Mouse (Mus musculus): Measurements from ENCODE around the gene Fyn. TPM values are rescaled to one million over a fixed set of nuclear protein-coding genes. Genes with fewer than 3 reads are reported as not detected.

Fyn gene
- polyA plus RNA-seq, 1 experiment: 56.4 TPM

- no peak overlapping the region for H3K27ac ChIP-seq (ENCODE audit: insufficient read depth, low read length)
- no peak overlapping the region for H3K4me3 ChIP-seq (ENCODE audit: insufficient read depth, low read length)
- TF ChIP-seq CTCF (IDR thresholded peaks at IDR 0.05; ENCODE audit: borderline replicate concordance, insufficient read depth, low read length): no peak
- TF ChIP-seq POLR2A (IDR thresholded peaks at IDR 0.05; ENCODE audit: low read depth, low read length): no peak
- H3K4me1 ChIP-seq (ENCODE audit: control insufficient read depth, insufficient read depth, low read length): peaks cover 19% of the 10 kb centered on the region
Observed at GRCm38 (mm10) chr10:39432648-39433568, 64.3 kb downstream of the Fyn start.

- Histone ChIP-seq H3K4me1 (ENCODE audit: control insufficient read depth, insufficient read depth, low read length) (peaks cover 19% of the 10 kb centered on the region), H3K27ac (ENCODE audit: insufficient read depth, low read length) (no peak overlapping the region), H3K4me3 (ENCODE audit: insufficient read depth, low read length) (no peak overlapping the region)
- TF ChIP-seq CTCF (IDR thresholded peaks at IDR 0.05; ENCODE audit: borderline replicate concordance, insufficient read depth, low read length) (no peak), POLR2A (IDR thresholded peaks at IDR 0.05; ENCODE audit: low read depth, low read length) (no peak)
Observed at GRCm38 (mm10) chr10:39433893-39434292, 65.2 kb downstream of the Fyn start.

- Histone ChIP-seq H3K4me1 (ENCODE audit: control insufficient read depth, insufficient read depth, low read length) (peaks cover 16% of the 10 kb centered on the region), H3K27ac (ENCODE audit: insufficient read depth, low read length) (0 out of 2 replicates have a peak overlapping the region, but pooled peaks have one; percentile 8), H3K4me3 (ENCODE audit: insufficient read depth, low read length) (no peak overlapping the region)
- no peak for TF ChIP-seq CTCF (IDR thresholded peaks at IDR 0.05; ENCODE audit: borderline replicate concordance, insufficient read depth, low read length)
- TF ChIP-seq POLR2A (IDR thresholded peaks at IDR 0.05; ENCODE audit: low read depth, low read length): no peak
Observed at GRCm38 (mm10) chr10:39434758-39435448, 66.2 kb downstream of the Fyn start.

GRCm38 (mm10) chr10:39438905-39439304 is 70.2 kb downstream of the Fyn start:
- H3K4me1 ChIP-seq (ENCODE audit: control insufficient read depth, insufficient read depth, low read length): peaks cover 8% of the 10 kb centered on the region
- H3K27ac ChIP-seq (ENCODE audit: insufficient read depth, low read length): no peak overlapping the region
- H3K4me3 ChIP-seq (ENCODE audit: insufficient read depth, low read length): no peak overlapping the region
- TF ChIP-seq CTCF (IDR thresholded peaks at IDR 0.05; ENCODE audit: borderline replicate concordance, insufficient read depth, low read length): no peak
- TF ChIP-seq POLR2A (IDR thresholded peaks at IDR 0.05; ENCODE audit: low read depth, low read length): no peak

- peaks cover 4% of the 10 kb centered on the region for H3K4me1 ChIP-seq (ENCODE audit: control insufficient read depth, insufficient read depth, low read length)
- no peak for TF ChIP-seq POLR2A (IDR thresholded peaks at IDR 0.05; ENCODE audit: low read depth, low read length)
- no peak for TF ChIP-seq CTCF (IDR thresholded peaks at IDR 0.05; ENCODE audit: borderline replicate concordance, insufficient read depth, low read length)
- no peak overlapping the region for H3K4me3 ChIP-seq (ENCODE audit: insufficient read depth, low read length)
- no peak overlapping the region for H3K27ac ChIP-seq (ENCODE audit: insufficient read depth, low read length)
Observed at GRCm38 (mm10) chr10:39440506-39440905, 71.9 kb downstream of the Fyn start.

GRCm38 (mm10) chr10:39441636-39442035 is 73.0 kb downstream of the Fyn start:
- no peak overlapping the region for H3K27ac ChIP-seq (ENCODE audit: insufficient read depth, low read length)
- peaks cover 4% of the 10 kb centered on the region for H3K4me1 ChIP-seq (ENCODE audit: control insufficient read depth, insufficient read depth, low read length)
- no peak for TF ChIP-seq CTCF (IDR thresholded peaks at IDR 0.05; ENCODE audit: borderline replicate concordance, insufficient read depth, low read length)
- TF ChIP-seq POLR2A (IDR thresholded peaks at IDR 0.05; ENCODE audit: low read depth, low read length): no peak
- no peak overlapping the region for H3K4me3 ChIP-seq (ENCODE audit: insufficient read depth, low read length)

- TF ChIP-seq POLR2A (IDR thresholded peaks at IDR 0.05; ENCODE audit: low read depth, low read length): no peak
- TF ChIP-seq CTCF (IDR thresholded peaks at IDR 0.05; ENCODE audit: borderline replicate concordance, insufficient read depth, low read length): no peak
- Histone ChIP-seq H3K4me1 (ENCODE audit: control insufficient read depth, insufficient read depth, low read length) (peaks cover 4% of the 10 kb centered on the region), H3K4me3 (ENCODE audit: insufficient read depth, low read length) (no peak overlapping the region), H3K27ac (ENCODE audit: insufficient read depth, low read length) (no peak overlapping the region)
Observed at GRCm38 (mm10) chr10:39443122-39443521, 74.5 kb downstream of the Fyn start.

- H3K27ac ChIP-seq (ENCODE audit: insufficient read depth, low read length): no peak overlapping the region
- peaks cover 4% of the 10 kb centered on the region for H3K4me1 ChIP-seq (ENCODE audit: control insufficient read depth, insufficient read depth, low read length)
- H3K4me3 ChIP-seq (ENCODE audit: insufficient read depth, low read length): no peak overlapping the region
- TF ChIP-seq POLR2A (IDR thresholded peaks at IDR 0.05; ENCODE audit: low read depth, low read length): no peak
- TF ChIP-seq CTCF (IDR thresholded peaks at IDR 0.05; ENCODE audit: borderline replicate concordance, insufficient read depth, low read length): no peak
Observed at GRCm38 (mm10) chr10:39443947-39444346, 75.3 kb downstream of the Fyn start.

- TF ChIP-seq POLR2A (IDR thresholded peaks at IDR 0.05; ENCODE audit: low read depth, low read length): no peak
- TF ChIP-seq CTCF (IDR thresholded peaks at IDR 0.05; ENCODE audit: borderline replicate concordance, insufficient read depth, low read length): no peak
- H3K27ac ChIP-seq (ENCODE audit: insufficient read depth, low read length): no peak overlapping the region
- H3K4me1 ChIP-seq (ENCODE audit: control insufficient read depth, insufficient read depth, low read length): peaks cover 4% of the 10 kb centered on the region
- H3K4me3 ChIP-seq (ENCODE audit: insufficient read depth, low read length): no peak overlapping the region
Observed at GRCm38 (mm10) chr10:39445870-39446269, 77.2 kb downstream of the Fyn start.

- Histone ChIP-seq H3K4me1 (ENCODE audit: control insufficient read depth, insufficient read depth, low read length) (peaks cover 4% of the 10 kb centered on the region), H3K27ac (ENCODE audit: insufficient read depth, low read length) (no peak overlapping the region), H3K4me3 (ENCODE audit: insufficient read depth, low read length) (no peak overlapping the region)
- TF ChIP-seq POLR2A (IDR thresholded peaks at IDR 0.05; ENCODE audit: low read depth, low read length) (no peak), CTCF (IDR thresholded peaks at IDR 0.05; ENCODE audit: borderline replicate concordance, insufficient read depth, low read length) (no peak)
Observed at GRCm38 (mm10) chr10:39446706-39447105, 78.1 kb downstream of the Fyn start.

Data from embryonic fibroblast, embryonic 13.5 days (primary cell).